Mouse (Mus musculus) heart, adult 2 months (tissue): Measurements from ENCODE around the gene Paox.
"Not testable (repeated sequence)": the region's sequence is repeated elsewhere in the genome, so short reads cannot be mapped to it uniquely, and the experiment has no call there.

Experiments used
- CTCF ChIP-seq: fragments of 200-600 bp; IDR thresholded peaks from 2 replicates; pipeline ENCODE4 v1.8.1; 2022; ENCODE audit warnings: antibody characterized with exemption, mild to moderate bottlenecking, moderate library complexity
- EP300 ChIP-seq: fragments of 200-500 bp; IDR thresholded peaks from 2 replicates; pipeline ENCODE4 v1.6.1; 2011; ENCODE audit warnings: low read depth, low read length, control low read depth; ENCODE audit not compliant: insufficient read depth
- POLR2A ChIP-seq: fragments of 200-500 bp; IDR thresholded peaks from 2 replicates; pipeline ENCODE4 v1.6.1; 2011; ENCODE audit warnings: mild to moderate bottlenecking, low read depth, low read length, control low read depth; ENCODE audit not compliant: insufficient read depth

DNA sequence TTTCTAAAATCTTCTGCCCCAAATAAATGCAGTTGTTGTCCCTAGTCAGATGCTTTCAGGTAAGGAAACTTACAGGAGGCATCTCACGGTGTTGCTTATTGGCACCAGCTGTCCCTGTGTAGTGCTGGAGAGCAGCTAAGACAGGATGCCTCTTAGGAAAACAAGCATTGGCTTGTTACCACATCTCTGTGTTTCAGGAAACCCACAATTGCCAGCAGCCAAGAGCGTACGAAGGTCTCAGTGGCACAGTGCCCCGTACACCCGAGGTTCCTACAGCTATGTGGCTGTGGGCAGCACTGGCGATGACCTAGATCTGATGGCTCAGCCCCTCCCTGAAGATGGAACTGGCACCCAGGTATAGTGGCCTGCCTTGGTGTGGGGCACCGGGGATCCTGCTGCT, 16.6 kb downstream of the Paox start:
- not testable (repeated sequence) for TF ChIP-seq CTCF, POLR2A, EP300
